Mouse (Mus musculus): ENCODE data around the gene Crygd.

The Crygd gene

DNA sequence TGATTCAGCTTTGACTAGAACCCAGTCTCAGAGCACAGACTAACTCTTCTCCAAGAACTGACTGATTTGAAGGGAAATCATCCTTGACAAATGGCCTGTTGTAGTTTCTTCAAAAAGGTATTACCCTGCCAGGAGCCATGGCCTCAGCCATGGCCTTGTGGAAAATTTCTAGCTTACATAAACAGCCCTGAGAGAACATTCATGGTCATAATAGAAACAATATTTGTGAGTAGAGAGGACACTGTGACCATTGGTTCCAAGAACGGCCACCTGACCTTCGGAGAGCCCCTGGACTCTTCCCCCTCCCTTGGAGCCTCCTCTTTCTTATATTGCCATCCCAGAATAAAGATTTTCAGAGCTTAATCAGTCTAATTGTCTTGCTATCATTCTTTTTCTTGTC, 19.8 kb downstream of the Crygd start:
- no peak for DNase-seq (ENCODE audit: low spot score in 2 of 2)

DNA sequence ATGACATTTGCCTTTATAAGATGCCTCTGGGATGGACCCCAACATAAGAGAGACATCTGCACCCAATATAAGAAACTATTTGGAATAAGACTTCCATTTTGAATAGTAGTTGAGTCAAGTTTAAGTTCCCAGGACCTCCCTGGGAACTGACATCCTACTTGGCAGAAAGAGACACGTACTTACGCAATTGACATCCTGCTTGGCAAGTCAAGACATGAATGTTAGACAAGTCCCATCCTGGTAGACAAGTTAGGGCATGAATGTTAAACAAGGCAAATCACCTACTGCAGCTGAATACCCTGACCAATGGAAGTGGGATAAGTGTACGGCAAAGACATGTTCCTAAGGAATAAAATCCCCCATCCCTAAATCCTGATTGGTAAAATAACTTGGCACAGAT, 21.4 kb downstream of the Crygd start:
- no peak for DNase-seq (ENCODE audit: low spot score in 2 of 2)

DNA sequence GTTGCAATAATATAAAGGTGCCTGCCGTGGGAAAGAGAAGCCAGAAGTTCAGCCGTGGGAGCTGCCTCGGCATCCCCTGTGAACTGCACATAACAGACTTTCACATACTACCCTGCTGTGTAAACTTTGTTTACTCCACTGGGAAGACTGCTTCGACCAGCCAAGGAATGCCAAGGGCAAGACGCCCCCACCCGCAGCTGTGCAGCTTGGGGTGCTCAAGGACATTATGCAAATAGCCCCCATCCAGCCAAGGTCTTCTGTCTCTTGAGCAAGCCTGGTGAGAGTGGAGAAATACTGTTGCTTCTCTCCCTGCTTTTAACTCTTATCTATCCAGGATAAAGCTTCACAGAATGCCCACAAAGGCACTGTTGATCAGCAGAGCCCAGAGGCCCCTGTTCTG, 22.4 kb downstream of the Crygd start:
- DNase-seq (ENCODE audit: low spot score in 2 of 2), result no peak

DNA sequence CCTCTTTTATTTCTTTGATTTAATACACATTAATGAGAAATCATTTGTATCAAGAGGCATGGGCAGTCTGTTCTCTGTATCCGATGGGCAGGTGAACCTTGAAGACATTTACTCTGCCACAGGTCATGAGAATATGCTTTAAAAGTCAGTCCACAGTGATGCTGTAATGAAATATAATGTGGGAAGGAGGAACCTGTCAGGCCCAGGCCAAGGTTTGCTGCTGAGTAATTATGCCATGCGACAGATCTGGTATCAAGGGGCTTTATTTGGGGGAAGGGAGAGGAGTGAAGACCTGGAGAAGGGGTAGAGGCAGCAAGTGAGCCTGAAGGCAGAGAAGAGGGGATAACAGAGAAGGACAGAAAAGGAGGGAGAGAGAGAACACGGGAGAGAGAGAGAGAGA, 23.6 kb downstream of the Crygd start:
- no peak for DNase-seq (ENCODE audit: low spot score in 2 of 2)

DNA sequence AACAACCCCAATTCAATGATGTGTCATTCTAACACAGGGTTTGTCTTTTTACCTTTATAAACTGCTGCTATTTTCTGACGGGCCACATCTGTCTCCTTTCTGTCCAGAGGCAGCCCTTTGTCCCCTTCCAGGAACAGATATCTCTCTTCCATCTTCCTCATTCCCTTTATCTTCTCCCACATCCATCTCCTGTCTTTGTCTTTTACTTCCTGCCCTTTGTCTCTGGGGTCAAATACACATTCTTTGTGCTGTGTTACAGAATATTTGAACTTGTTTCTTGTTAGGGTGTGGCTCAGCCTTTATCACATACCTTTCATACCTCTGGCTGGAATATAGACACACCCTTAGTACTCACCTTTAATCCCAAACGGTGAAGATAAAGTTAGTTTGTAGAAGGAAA, 25.7 kb downstream of the Crygd start:
- DNase-seq (ENCODE audit: low spot score in 2 of 2), result no peak

DNA sequence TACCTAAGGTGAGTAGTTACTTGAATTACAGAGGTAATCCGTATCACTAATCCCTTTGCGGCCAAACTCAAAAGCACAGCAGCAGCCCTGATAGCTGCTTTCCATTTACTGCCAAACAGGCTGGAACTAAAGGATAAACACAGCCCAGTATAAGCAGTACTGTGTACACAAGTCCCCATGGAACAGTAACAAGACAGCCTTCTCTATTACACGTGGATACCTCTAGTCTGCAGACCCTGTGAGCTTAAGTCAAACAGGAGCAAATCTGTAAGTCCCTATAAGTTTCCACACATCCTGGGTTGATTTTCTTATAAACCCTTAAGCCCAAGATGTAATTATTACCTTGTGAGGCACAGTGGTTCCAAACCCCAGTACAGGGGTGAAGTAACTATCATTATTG, 27.7 kb downstream of the Crygd start:
- DNase-seq (ENCODE audit: low spot score in 2 of 2), result no peak

DNA sequence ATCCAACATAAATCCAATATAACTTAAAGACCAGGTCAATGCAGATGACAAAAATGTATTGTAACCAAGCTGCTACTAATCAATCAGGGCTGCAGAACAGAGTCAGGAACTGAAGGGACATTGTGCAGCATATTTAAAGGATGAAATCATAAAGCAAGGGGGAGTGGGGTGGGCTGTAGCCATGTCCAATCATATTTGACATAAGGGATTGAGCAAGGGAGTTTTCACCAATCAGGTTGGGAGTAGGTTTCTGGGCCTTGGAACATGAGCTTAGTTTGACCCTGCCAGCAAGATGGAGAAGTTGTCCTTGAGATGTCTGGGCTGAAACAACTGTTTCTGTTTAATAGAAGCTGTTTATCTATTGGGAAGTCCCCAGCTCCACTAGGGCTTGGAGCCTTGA, 30.6 kb downstream of the Crygd start, which contains the start of gene Akr1cl:
Gene Akr1cl (minus strand): TSS at position 119 of the 400 bp plus-strand sequence.
- no peak for DNase-seq (ENCODE audit: low spot score in 2 of 2)

DNA sequence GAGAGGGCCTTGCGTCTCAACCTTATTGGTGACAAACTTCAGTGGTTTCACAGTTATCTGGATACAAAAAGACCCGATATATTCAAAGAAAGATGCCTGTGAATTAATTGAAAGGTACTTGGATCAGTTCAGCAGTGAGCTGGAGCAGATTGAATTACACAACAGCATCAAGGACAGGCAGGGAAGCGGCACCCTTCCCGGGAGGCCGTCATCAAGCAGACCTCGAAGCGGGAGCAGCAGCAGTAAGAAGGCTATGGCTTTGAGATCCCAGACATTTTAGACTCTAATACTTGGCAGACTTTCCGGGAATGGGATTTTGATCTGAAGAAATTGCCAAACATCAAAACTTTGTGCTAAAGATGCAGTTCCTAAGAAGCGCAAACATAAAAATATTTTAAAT, 35.0 kb downstream of the Crygd start:
- DNase-seq (ENCODE audit: low spot score in 2 of 2), result no peak

DNA sequence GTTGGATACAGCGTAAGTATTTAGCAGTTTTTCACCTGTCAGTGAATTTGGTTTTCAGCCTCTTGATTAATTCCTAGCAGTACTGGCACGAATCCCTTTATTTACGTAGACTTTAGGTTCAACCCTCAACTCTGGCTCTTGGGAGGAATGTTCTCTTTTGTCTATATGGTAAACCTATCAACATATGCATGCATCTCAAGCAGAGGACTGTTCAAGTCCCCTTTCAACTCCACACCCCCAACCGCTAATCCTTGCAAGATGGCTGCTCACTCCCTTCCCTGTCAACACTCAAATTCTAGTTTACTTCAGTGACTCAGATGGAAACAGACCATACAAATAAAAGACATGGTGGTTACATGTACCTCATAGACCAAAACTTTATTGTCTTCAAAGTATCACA, 50.5 kb downstream of the Crygd start:
- DNase-seq (ENCODE audit: low spot score in 2 of 2), result no peak

Measured in thymus, postnatal 10 days (tissue).